8 mouse cellular contexts compared by ENCODE assay signal in the genomic region with DNA sequence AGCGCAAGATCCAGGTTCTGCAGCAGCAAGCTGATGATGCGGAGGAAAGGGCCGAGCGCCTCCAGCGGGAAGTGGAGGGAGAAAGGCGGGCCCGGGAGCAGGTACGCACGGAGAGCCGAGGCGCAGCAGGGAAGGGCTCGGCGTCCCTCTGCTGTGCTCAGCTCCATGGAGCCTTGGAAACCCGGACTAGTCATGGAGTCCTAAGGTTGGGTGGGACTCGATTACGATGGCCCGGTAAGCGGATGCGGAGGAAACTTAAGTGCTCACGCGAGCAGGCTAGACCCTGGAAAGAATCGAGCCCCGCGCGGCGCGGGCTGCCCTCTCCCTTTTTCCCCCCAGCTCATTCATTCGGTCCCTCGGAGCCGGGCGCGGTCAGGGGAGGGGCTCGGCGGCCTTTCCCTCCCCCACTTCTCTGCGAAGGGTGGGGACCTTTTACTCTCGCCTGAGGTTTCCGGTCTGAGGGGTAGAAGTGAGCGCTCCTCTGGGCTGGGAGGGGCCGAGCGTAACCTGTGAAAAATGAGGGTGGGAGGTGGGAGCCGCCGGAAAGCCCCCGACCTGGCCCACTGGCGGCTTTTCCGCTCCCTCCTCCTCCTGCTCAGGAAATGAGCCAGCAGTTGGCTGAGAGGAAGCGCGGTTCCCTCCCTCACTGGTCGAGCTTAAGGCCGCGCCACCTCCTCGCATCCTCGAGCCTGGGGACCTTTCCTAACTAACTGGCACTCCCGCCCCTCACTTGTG. TPM values are rescaled to one million over a fixed set of nuclear protein-coding genes. Genes with fewer than 3 reads are reported as not detected.
DNase-seq lines count a peak whose midpoint lies in the region; ATAC-seq and TF ChIP-seq lines count a peak whose summit lies in the region.

No protein-coding gene starts in this region.

- ATAC-seq in inflammation-experienced regulatory T-cells, adult 6 months = peak; percentile 73
- ATAC-seq in limb, embryonic 11.5 days (ENCODE audit: insufficient number of reproducible peaks, low FRiP score, low TSS enrichment, low read depth) = peak; percentile 70
- ATAC-seq in midbrain, embryonic 12.5 days (ENCODE audit: low FRiP score, low read depth) = peak; percentile 75

- H3K9ac ChIP-seq in limb, embryonic 11.5 days (ENCODE audit: low read length) = peak overlapping the region; percentile 78
- H3K9ac ChIP-seq in midbrain, embryonic 12.5 days (replicated peaks) = peak overlapping the region; percentile 86

- no peaks in the 10 kb centered on the region for H3K9me3 ChIP-seq in limb, embryonic 11.5 days (ENCODE audit: control insufficient read depth, low read length)
- no peaks in the 10 kb centered on the region for H3K9me3 ChIP-seq in midbrain, embryonic 12.5 days

- under 1% methylated on average over 53 of the region's 53 CpGs for WGBS in limb, embryonic 11.5 days
- under 1% methylated on average over 52 of the region's 53 CpGs for WGBS in midbrain, embryonic 12.5 days
- under 1% methylated on average over 53 of the region's 53 CpGs for WGBS in small intestine, adult 2 months

- DNase-seq in layer of hippocampus, adult 11-12 months (ENCODE audit: low spot score) = peak; percentile 57
- DNase-seq in layer of hippocampus, adult 9-10 months (ENCODE audit: low spot score) = no peak
- peak; percentile 84 for DNase-seq in embryo, embryonic 11 days
- DNase-seq in gastrocnemius, postnatal 25 days = peak; percentile 69
- peak; percentile 84 for DNase-seq in limb, embryonic 11.5 days (ENCODE audit: low spot score)

- peak overlapping the region; percentile 81 for H3K4me3 ChIP-seq in limb, embryonic 11.5 days (ENCODE audit: low read depth, low read length)
- peak overlapping the region; percentile 80 for H3K4me3 ChIP-seq in midbrain, embryonic 12.5 days
- peak overlapping the region; percentile 76 for H3K4me3 ChIP-seq in small intestine, adult 2 months (ENCODE audit: low read depth, low read length)

- H3K4me2 ChIP-seq in limb, embryonic 11.5 days (ENCODE audit: low read depth, severe bottlenecking) = peak overlapping the region; percentile 76
- peak overlapping the region; percentile 91 for H3K4me2 ChIP-seq in midbrain, embryonic 12.5 days (replicated peaks)

- peak overlapping the region; percentile 93 for H3K27ac ChIP-seq in limb, embryonic 11.5 days (replicated peaks; ENCODE audit: low read depth, low read length)
- H3K27ac ChIP-seq in midbrain, embryonic 12.5 days (replicated peaks) = peak overlapping the region; percentile 91
- H3K27ac ChIP-seq in small intestine, adult 2 months (ENCODE audit: insufficient read depth, low read depth, low read length) = peak overlapping the region; percentile 97

- no peaks in the 10 kb centered on the region for H3K36me3 ChIP-seq in limb, embryonic 11.5 days (ENCODE audit: control insufficient read depth, insufficient read depth, low read length)
- no peaks in the 10 kb centered on the region for H3K36me3 ChIP-seq in midbrain, embryonic 12.5 days
- no peaks in the 10 kb centered on the region for H3K36me3 ChIP-seq in small intestine, adult 2 months (ENCODE audit: control insufficient read depth, insufficient read depth, low read length)

- TF ChIP-seq POLR2A in small intestine, adult 2 months (IDR thresholded peaks at IDR 0.05; ENCODE audit: low read depth, low read length) = peak; percentile 8; the same call in 1 of the 2 replicates

- TF ChIP-seq CTCF in small intestine, adult 2 months (IDR thresholded peaks at IDR 0.05; ENCODE audit: extremely low read depth, insufficient read length, insufficient replicate concordance, low read depth, low read length) = no peak

- no peaks in the 10 kb centered on the region for H3K27me3 ChIP-seq in limb, embryonic 11.5 days (ENCODE audit: control insufficient read depth, insufficient read depth, low read length)
- no peaks in the 10 kb centered on the region for H3K27me3 ChIP-seq in midbrain, embryonic 12.5 days
- no peaks in the 10 kb centered on the region for H3K27me3 ChIP-seq in small intestine, adult 2 months (ENCODE audit: control insufficient read depth, insufficient read depth, low read length)

- H3K4me1 ChIP-seq in limb, embryonic 11.5 days (ENCODE audit: control insufficient read depth, insufficient read depth, low read length) = peaks cover 27% of the 10 kb centered on the region
- peaks cover 52% of the 10 kb centered on the region for H3K4me1 ChIP-seq in midbrain, embryonic 12.5 days
- peaks cover 19% of the 10 kb centered on the region; the same call in 1 of the 2 replicates for H3K4me1 ChIP-seq in small intestine, adult 2 months (ENCODE audit: control insufficient read depth, insufficient read depth, insufficient read length, low read length)

RNA-seq across cellular contexts. Expression of a gene that starts 7.5 kb away (rescaled TPM):
- 100 to 1,000 TPM; 133 to 716 TPM for total RNA-seq in gastrocnemius, postnatal 25 days (2021)
- polyA plus RNA-seq in inflammation-experienced regulatory T-cells, adult 6 months (2017; shearing (Covaris generic)) = 100 to 1,000 TPM; 843 to 975 (median 918) TPM
- 578 and 605 TPM in 2 replicates for polyA plus RNA-seq in limb, embryonic 11.5 days (2014; fragmentation: Nextera tagmentation; extraction: Ambion mirVana)
- polyA plus RNA-seq in midbrain, embryonic 12.5 days (2016; fragmentation: Nextera tagmentation; extraction: Ambion mirVana) = 454 and 459 TPM in 2 replicates
- 45.4 and 101 TPM in 2 replicates for polyA plus RNA-seq in small intestine, adult 2 months (2012; rRNA removed)

RNA-seq across cellular contexts. Expression of a gene that starts 24.0 kb away (rescaled TPM):
- total RNA-seq in gastrocnemius, postnatal 25 days (2021) = under 1 TPM; 0.05 to 0.08 TPM
- polyA plus RNA-seq in inflammation-experienced regulatory T-cells, adult 6 months (2017; shearing (Covaris generic)) = under 1 TPM; 0.18 to 0.51 (median 0.49) TPM
- polyA plus RNA-seq in limb, embryonic 11.5 days (2014; fragmentation: Nextera tagmentation; extraction: Ambion mirVana) = 0.49 and 0.72 TPM in 2 replicates
- 0.54 and 0.57 TPM in 2 replicates for polyA plus RNA-seq in midbrain, embryonic 12.5 days (2016; fragmentation: Nextera tagmentation; extraction: Ambion mirVana)
- 0.10 and 0.15 TPM in 2 replicates for polyA plus RNA-seq in small intestine, adult 2 months (2012; rRNA removed)

RNA-seq across cellular contexts. Expression of a gene that starts 27.5 kb away (rescaled TPM):
- 10 to 100 TPM; 79.1 to 79.3 TPM for total RNA-seq in gastrocnemius, postnatal 25 days (2021)
- 100 to 1,000 TPM; 204 to 305 (median 225) TPM for polyA plus RNA-seq in inflammation-experienced regulatory T-cells, adult 6 months (2017; shearing (Covaris generic))
- polyA plus RNA-seq in limb, embryonic 11.5 days (2014; fragmentation: Nextera tagmentation; extraction: Ambion mirVana) = 238 and 289 TPM in 2 replicates
- 207 and 222 TPM in 2 replicates for polyA plus RNA-seq in midbrain, embryonic 12.5 days (2016; fragmentation: Nextera tagmentation; extraction: Ambion mirVana)
- 26.4 and 52.2 TPM in 2 replicates for polyA plus RNA-seq in small intestine, adult 2 months (2012; rRNA removed)

RNA-seq across cellular contexts. Expression of a gene that starts 28.5 kb away (rescaled TPM):
- total RNA-seq in gastrocnemius, postnatal 25 days (2021) = 10 to 100 TPM; 84.1 to 84.9 TPM
- 100 to 1,000 TPM; 323 to 414 (median 404) TPM for polyA plus RNA-seq in inflammation-experienced regulatory T-cells, adult 6 months (2017; shearing (Covaris generic))
- polyA plus RNA-seq in limb, embryonic 11.5 days (2014; fragmentation: Nextera tagmentation; extraction: Ambion mirVana) = 160 and 175 TPM in 2 replicates
- 185 and 204 TPM in 2 replicates for polyA plus RNA-seq in midbrain, embryonic 12.5 days (2016; fragmentation: Nextera tagmentation; extraction: Ambion mirVana)
- polyA plus RNA-seq in small intestine, adult 2 months (2012; rRNA removed) = 12.9 and 18.1 TPM in 2 replicates
